Mouse (Mus musculus) forebrain, postnatal 0 days (tissue): ENCODE measurements at regions not wholly inside any gene's neighbourhood (a gene's known extent, or its start where the extent isn't known, plus 50 kb on each side); places are given as distances from the start of the nearest gene placed in this dataset.

Experiments used
- ATAC-seq: fragments of 200-750 bp; cut with Nextera tagmentation; 2 replicates; pipeline ENCODE4 v1.8.0; 2017; ENCODE audit warnings: mild to moderate bottlenecking, moderate library complexity
- DNase-seq: peaks from one replicate; pipeline ENCODE4 v3.0.0-alpha.2; 2015
- H3K27ac ChIP-seq: fragments of 300-500 bp; sonication (generic); 2 replicates; pipeline ENCODE4 v1.5.1; 2014; ENCODE audit warnings: low read depth, mild to moderate bottlenecking, antibody characterized with exemption, low read length, moderate library complexity, mixed read lengths
- H3K27me3 ChIP-seq: fragments of 300-500 bp; sonication (generic); 2 replicates; pipeline ENCODE4 v1.6.1; 2014; ENCODE audit warnings: mild to moderate bottlenecking, low read length, mixed read lengths; ENCODE audit not compliant: insufficient read depth
- H3K36me3 ChIP-seq: fragments of 300-500 bp; sonication (generic); 2 replicates; pipeline ENCODE4 v1.6.1; 2014; ENCODE audit warnings: mild to moderate bottlenecking, moderate library complexity; ENCODE audit not compliant: insufficient read depth
- H3K4me1 ChIP-seq: fragments of 300-500 bp; sonication (generic); 2 replicates; pipeline ENCODE4 v1.6.1; 2014; ENCODE audit warnings: antibody characterized with exemption; ENCODE audit not compliant: insufficient read depth
- H3K4me2 ChIP-seq: fragments of 300-500 bp; sonication (generic); 2 replicates; pipeline ENCODE4 v1.6.1; 2014; ENCODE audit warnings: low read depth, mild to moderate bottlenecking, moderate library complexity
- H3K4me3 ChIP-seq: fragments of 300-500 bp; sonication (generic); 2 replicates; pipeline ENCODE4 v1.5.1; 2014; ENCODE audit warnings: low read depth, low read length, mixed read lengths
- H3K9ac ChIP-seq: fragments of 300-500 bp; sonication (generic); 2 replicates; pipeline ENCODE4 v1.6.1; 2014; ENCODE audit warnings: mild to moderate bottlenecking
- H3K9me3 ChIP-seq: fragments of 300-500 bp; sonication (generic); 2 replicates; pipeline ENCODE4 v1.6.1; 2016; ENCODE audit warnings: low read length
- CTCF ChIP-seq: sonication (generic); IDR thresholded peaks from 2 replicates; pipeline ENCODE4 v1.5.1; 2016; ENCODE audit warnings: antibody characterized with exemption, control low read depth, low read depth
- WGBS: fragments of 180-500 bp; shearing (Covaris S2); extraction: QIAGEN DNeasy Blood & Tissue Kit; methylation state at CpG from one replicate; pipeline ENCODE4 v1.1.7; 2014; 5-methylcytosine and 5-hydroxymethylcytosine counted together

DNA sequence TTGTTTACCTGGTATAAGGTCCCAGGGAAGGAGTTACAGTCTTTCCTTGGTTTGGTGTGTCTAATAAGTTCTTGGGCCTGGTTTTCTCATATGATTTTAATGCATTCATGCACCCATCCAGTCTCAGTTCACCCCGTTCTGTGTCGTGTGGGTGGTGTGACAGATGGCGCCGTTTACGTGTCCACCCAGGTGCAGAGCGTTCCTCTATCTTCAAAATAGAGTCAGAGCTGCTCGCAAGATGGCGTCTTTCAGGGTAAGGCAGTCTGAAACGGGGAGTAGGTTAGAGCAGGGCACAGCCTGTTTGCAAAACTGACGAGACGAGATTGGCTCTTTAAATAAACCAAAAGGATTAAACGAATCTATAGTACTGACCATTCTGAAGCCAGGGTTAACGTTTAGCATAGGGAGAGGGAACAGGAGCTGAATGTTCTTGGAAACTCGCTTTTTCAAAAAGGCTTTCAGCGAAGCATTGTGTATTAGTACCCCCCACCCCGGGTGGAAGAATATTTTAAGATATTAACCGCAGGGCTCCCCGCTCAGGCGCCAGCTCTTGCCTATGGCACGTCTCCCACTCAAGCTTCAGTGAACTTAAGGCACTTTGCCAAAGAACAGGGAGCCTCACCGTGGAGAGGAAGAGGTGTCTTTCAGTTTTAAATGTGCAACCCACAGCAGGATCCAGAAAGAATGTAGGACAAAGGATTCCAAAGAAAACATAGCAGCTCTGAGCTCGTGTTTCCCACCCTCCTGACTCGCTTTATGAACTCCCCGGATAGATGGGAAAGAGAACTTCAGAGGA is 241.7 kb upstream of the Pfn2 start:
- Histone ChIP-seq H3K4me2 (no peak overlapping the region), H3K9ac (no peak overlapping the region), H3K4me3 (no peak overlapping the region), H3K36me3 (no peaks in the 10 kb centered on the region), H3K4me1 (no peaks in the 10 kb centered on the region), H3K27ac (no peak overlapping the region), H3K27me3 (no peaks in the 10 kb centered on the region), H3K9me3 (no peaks in the 10 kb centered on the region)
- ATAC-seq (peak; percentile 5; the same call in 1 of the 2 replicates), DNase-seq (no peak)
- WGBS = 60% methylated on average over 24 of the region's 24 CpGs
- no peak for TF ChIP-seq CTCF

DNA sequence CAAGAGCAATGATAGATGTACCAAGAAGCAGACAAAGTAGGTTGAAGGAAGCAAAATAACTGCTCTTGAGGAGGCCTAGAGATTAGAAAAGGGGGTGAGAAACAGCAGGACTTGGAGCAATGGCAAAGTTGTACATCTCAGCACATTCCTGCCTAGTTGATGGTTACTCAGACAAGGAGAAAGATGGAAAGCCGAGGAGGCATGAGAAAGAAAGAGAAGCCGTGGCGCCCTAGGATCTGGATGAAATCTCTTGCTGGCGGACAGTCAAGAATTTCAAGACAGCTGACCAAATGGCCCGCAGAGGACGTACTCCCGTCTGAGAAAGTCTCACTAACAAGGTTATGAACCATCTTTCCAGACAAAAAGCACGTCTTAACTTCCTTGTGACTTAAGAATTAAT is 242.5 kb upstream of the Pfn2 start:
- Histone ChIP-seq H3K27me3 (no peaks in the 10 kb centered on the region), H3K9ac (no peak overlapping the region), H3K27ac (no peak overlapping the region), H3K4me2 (no peak overlapping the region), H3K36me3 (no peaks in the 10 kb centered on the region), H3K4me1 (no peaks in the 10 kb centered on the region), H3K9me3 (no peaks in the 10 kb centered on the region), H3K4me3 (no peak overlapping the region)
- no peak for ATAC-seq
- no peak for TF ChIP-seq CTCF
- WGBS = 87% methylated on average over 8 of the region's 8 CpGs
- no peak for DNase-seq

DNA sequence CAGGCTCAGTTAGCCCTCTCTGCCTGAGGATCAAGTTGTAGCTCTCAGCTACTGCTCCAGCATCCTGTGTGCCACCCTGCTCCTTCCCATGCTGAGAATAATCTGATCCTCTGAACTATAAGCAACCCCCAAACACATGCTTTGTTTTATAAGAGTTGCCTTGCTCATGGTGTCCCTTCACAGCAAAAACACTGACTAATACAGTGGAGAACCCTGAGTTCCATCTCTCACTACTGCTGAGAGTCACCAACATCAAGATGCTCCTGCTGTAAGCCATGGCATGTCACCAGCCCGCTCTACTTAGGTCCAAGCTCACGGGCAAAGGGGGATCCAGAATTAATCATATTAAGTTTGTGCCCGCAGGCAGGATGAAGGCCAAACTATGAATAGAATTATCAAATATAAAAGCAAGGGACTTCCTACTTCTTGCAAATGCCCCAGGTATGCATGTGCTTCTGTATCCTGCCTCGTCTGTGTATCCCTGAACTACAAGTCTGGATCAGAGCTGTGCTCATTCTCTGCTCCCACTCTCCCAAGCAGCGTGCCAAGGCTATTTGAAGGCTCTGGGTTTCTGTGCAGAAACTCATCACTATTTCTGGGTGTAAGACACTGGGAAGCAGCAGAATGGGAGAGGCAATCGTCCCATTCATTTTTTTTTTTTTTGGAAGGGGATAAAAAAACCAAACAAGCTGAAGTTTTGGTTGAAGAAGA is 243.7 kb upstream of the Pfn2 start:
- TF ChIP-seq CTCF = no peak
- WGBS = 80% methylated on average over 6 of the region's 6 CpGs
- no peak for DNase-seq

DNA sequence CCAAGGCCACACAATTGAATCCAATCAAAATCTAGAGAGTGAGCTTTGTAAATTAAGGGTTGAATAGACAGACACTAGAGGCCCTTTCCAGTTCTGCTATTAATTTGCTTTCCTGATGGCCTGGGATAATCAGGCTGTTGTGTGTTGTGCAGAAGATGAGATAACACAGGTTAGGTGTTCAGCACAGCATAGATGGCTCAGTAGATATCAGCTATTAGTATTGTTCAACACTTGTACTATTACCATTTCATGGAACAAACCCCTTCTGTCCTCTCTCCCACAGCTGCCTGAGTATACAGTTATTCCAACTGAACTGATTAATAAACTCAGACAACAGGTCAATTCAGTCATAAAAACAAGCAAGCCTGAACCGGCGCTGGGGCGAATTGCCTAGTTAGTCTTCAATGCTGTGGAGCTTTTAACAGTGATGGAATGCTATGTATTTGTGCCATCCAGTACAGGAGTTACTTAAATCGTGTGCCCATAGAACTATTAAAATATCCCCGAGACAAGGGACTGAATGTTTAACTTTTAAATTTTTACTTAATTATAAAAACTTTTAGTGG is 263.1 kb upstream of the Pfn2 start:
- WGBS = 69% methylated on average over 5 of the region's 5 CpGs
- Histone ChIP-seq H3K36me3 (no peaks in the 10 kb centered on the region), H3K4me2 (no peak overlapping the region), H3K9ac (no peak overlapping the region), H3K27me3 (no peaks in the 10 kb centered on the region), H3K9me3 (no peaks in the 10 kb centered on the region), H3K4me1 (no peaks in the 10 kb centered on the region), H3K4me3 (no peak overlapping the region), H3K27ac (no peak overlapping the region)
- no peak for TF ChIP-seq CTCF
- ATAC-seq (no peak), DNase-seq (no peak)

More for the DNA sequence above, 243.7 kb upstream of the Pfn2 start:
- H3K9ac ChIP-seq = no peak overlapping the region
- no peaks in the 10 kb centered on the region for H3K9me3 ChIP-seq
- no peaks in the 10 kb centered on the region for H3K27me3 ChIP-seq
- ATAC-seq = no peak
- H3K36me3 ChIP-seq = no peaks in the 10 kb centered on the region
- H3K4me1 ChIP-seq = no peaks in the 10 kb centered on the region
- H3K4me2 ChIP-seq = no peak overlapping the region
- H3K27ac ChIP-seq = no peak overlapping the region
- H3K4me3 ChIP-seq = no peak overlapping the region

DNA sequence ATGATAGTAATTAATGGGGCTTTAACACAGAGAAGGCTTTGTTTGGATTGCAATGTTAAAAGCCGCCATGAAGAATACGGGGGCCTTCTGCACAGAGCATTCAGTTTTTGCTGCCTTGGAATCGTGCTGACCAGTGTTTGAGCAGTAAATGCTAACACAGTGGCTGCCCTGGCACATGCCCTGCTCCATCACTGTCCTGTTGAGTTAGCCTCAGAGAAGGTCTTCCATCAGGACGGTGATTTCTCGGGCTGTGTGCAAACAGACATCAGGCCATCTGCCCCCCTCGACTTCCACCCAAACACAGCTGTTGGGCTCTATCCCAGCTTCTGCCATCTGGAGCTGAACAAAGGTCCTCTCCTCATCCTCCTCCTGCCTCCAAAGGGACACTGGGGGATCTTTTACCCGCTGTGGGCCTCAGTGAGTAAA is 264.6 kb upstream of the Pfn2 start:
- H3K27me3 ChIP-seq = no peaks in the 10 kb centered on the region
- 16% methylated on average over 7 of the region's 7 CpGs for WGBS
- H3K4me1 ChIP-seq = no peaks in the 10 kb centered on the region
- H3K36me3 ChIP-seq = no peaks in the 10 kb centered on the region
- H3K27ac ChIP-seq = no peak overlapping the region
- no peak for TF ChIP-seq CTCF
- no peak overlapping the region for H3K4me2 ChIP-seq
- no peaks in the 10 kb centered on the region for H3K9me3 ChIP-seq
- DNase-seq = peak; percentile 31
- H3K4me3 ChIP-seq = no peak overlapping the region
- peak; percentile 66 for ATAC-seq
- H3K9ac ChIP-seq = no peak overlapping the region

DNA sequence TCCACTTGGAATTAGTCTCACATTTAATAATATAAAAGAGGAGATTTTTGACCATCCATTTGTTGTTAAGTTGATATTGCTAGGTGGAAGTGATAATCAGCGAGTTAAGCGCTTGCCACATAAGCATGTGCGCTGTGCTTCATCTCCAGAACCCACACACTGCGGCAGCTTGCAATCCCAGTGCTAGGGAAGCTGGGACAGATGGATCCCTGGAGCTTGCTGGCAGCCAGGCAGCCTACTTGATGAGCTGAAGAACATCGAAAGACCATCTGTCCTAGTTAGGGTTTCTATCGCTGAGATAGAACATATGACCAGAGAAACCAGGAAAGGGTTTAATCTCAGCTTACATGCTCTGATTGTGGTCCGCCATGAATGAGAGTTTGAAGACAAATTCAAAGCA is 266.1 kb upstream of the Pfn2 start:
- H3K4me3 ChIP-seq = no peak overlapping the region
- H3K9ac ChIP-seq = no peak overlapping the region
- no peaks in the 10 kb centered on the region for H3K9me3 ChIP-seq
- H3K27ac ChIP-seq = no peak overlapping the region
- H3K36me3 ChIP-seq = no peaks in the 10 kb centered on the region
- no peak for TF ChIP-seq CTCF
- 75% methylated on average over 7 of the region's 7 CpGs for WGBS
- no peak overlapping the region for H3K4me2 ChIP-seq
- H3K4me1 ChIP-seq = no peaks in the 10 kb centered on the region
- ATAC-seq = peak; percentile 71
- DNase-seq = peak; percentile 43
- H3K27me3 ChIP-seq = no peaks in the 10 kb centered on the region

DNA sequence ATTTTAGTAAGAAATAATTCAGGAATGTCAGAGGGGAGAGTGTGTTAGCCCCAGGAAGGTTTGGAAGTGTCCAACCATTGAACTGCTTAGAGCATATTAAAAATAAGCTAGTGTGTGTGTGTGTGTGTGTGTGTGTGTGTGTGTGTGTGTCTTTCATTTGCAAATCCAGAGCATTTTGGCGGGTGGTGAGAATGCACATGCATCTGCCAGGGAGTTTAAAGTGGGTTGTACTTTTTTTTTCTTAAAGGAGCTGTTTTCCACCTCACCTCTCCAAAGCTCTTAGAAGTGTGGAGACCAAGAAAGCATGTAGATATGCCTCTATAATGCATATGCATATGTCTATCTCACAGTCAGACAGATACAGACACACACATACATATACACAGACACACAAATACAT is 267.6 kb upstream of the Pfn2 start:
- 33% methylated on average over 1 of the region's 1 CpGs for WGBS

More for the DNA sequence above, 267.6 kb upstream of the Pfn2 start:
- Histone ChIP-seq H3K4me3 (no peak overlapping the region), H3K4me2 (no peak overlapping the region), H3K9me3 (no peaks in the 10 kb centered on the region), H3K27me3 (no peaks in the 10 kb centered on the region), H3K4me1 (no peaks in the 10 kb centered on the region), H3K27ac (no peak overlapping the region), H3K9ac (no peak overlapping the region), H3K36me3 (no peaks in the 10 kb centered on the region)
- no peak for TF ChIP-seq CTCF
- ATAC-seq = no peak
- no peak for DNase-seq
